Mouse (Mus musculus): Measurements from ENCODE around the gene Cnbp. TPM values are rescaled to one million over a fixed set of nuclear protein-coding genes. Genes with fewer than 3 reads are reported as not detected.

The Cnbp gene
- total and polyA plus RNA-seq, 3 experiments = 201 to 879 (median 652) TPM

GRCm38 (mm10) chr6:87804036-87804435 lies 46.9 kb downstream of the Cnbp start:
- TF ChIP-seq TAL1 (IDR thresholded peaks at IDR 0.05; ENCODE audit: low read length) = no peak
- no peak for TF ChIP-seq ZC3H11A (IDR thresholded peaks at IDR 0.05; ENCODE audit: low read depth, low read length)
- TF ChIP-seq GATA1 (IDR thresholded peaks at IDR 0.05; ENCODE audit: low read depth, low read length) = no peak
- no peak for TF ChIP-seq POLR2A (IDR thresholded peaks at IDR 0.05; ENCODE audit: control insufficient read depth in 1 of 2, insufficient read depth in 1 of 2, low read depth in 1 of 2, low read length in 2 of 2, poor library complexity in 1 of 2)
- no peak for TF ChIP-seq MXI1 (IDR thresholded peaks at IDR 0.05; ENCODE audit: low read depth, low read length)
- TF ChIP-seq MYB (IDR thresholded peaks at IDR 0.05; ENCODE audit: low read depth, low read length) = no peak
- no peak for TF ChIP-seq KAT2A (conservative IDR thresholded peaks at IDR 0.05; ENCODE audit: low read depth, low read length)
- no peak for TF ChIP-seq SIN3A (IDR thresholded peaks at IDR 0.05; ENCODE audit: low read length)
- no peak for TF ChIP-seq JUND (IDR thresholded peaks at IDR 0.05; ENCODE audit: low read depth, low read length)
- no peak for TF ChIP-seq MYC (IDR thresholded peaks at IDR 0.05; ENCODE audit: low read depth, low read length)
- no peak for TF ChIP-seq MAX (IDR thresholded peaks at IDR 0.05; ENCODE audit: low read length)
- no peak for TF ChIP-seq MAFK (IDR thresholded peaks at IDR 0.05; ENCODE audit: borderline replicate concordance, low read depth, low read length)
- no peak for TF ChIP-seq UBTF (IDR thresholded peaks at IDR 0.05; ENCODE audit: borderline replicate concordance, insufficient read depth, low read depth, low read length)
- TF ChIP-seq CHD2 (IDR thresholded peaks at IDR 0.05; ENCODE audit: low read length) = no peak
- Histone ChIP-seq H3K9me3 (replicated peaks; ENCODE audit: insufficient read depth, low read length) (no peaks in the 10 kb centered on the region), H3K36me3 (ENCODE audit: control insufficient read depth in 1 of 2, insufficient read depth in 2 of 2, low read length in 2 of 2) (peaks cover 0 to 16% of the 10 kb centered on the region in 2 experiments; a peak in 2 of 4 replicates), H3K27ac (ENCODE audit: control insufficient read depth, low read depth, low read length) (no peak overlapping the region), H3K4me3 (ENCODE audit: control insufficient read depth in 1 of 2, insufficient read depth in 1 of 2, low read depth in 2 of 2, low read length in 2 of 2) (no peak overlapping the region), H3K9ac (ENCODE audit: control insufficient read depth, low read depth, low read length, poor library complexity, severe bottlenecking) (no peak overlapping the region), H3K27me3 (ENCODE audit: control insufficient read depth in 1 of 2, insufficient read depth in 2 of 2, low read length in 2 of 2) (no peaks in the 10 kb centered on the region), H3K4me1 (ENCODE audit: control insufficient read depth in 1 of 2, insufficient read depth in 2 of 2, low read length in 2 of 2) (peaks cover 6 to 8% of the 10 kb centered on the region in 2 experiments; a peak in 2 of 4 replicates), H3K79me2 (ENCODE audit: control insufficient read depth, insufficient read depth, low read length, poor library complexity) (no peaks in the 10 kb centered on the region; the same call in 1 of the 2 replicates)
- DNase-seq (ENCODE audit: low read depth, low spot score) = no peak

GRCm38 (mm10) chr6:87802462-87802861 lies 48.4 kb downstream of the Cnbp start:
- Histone ChIP-seq H3K79me2 (ENCODE audit: control insufficient read depth, insufficient read depth, low read length, poor library complexity) (no peaks in the 10 kb centered on the region), H3K9me3 (replicated peaks; ENCODE audit: insufficient read depth, low read length) (no peaks in the 10 kb centered on the region), H3K36me3 (ENCODE audit: control insufficient read depth in 1 of 2, insufficient read depth in 2 of 2, low read length in 2 of 2) (peaks cover 0 to 5% of the 10 kb centered on the region in 2 experiments; a peak in 2 of 4 replicates), H3K9ac (ENCODE audit: control insufficient read depth, low read depth, low read length, poor library complexity, severe bottlenecking) (no peak overlapping the region), H3K4me3 (ENCODE audit: control insufficient read depth in 1 of 2, insufficient read depth in 1 of 2, low read depth in 2 of 2, low read length in 2 of 2) (no peak overlapping the region), H3K27ac (ENCODE audit: control insufficient read depth, low read depth, low read length) (no peak overlapping the region), H3K27me3 (ENCODE audit: control insufficient read depth in 1 of 2, insufficient read depth in 2 of 2, low read length in 2 of 2) (no peaks in the 10 kb centered on the region), H3K4me1 (ENCODE audit: control insufficient read depth in 1 of 2, insufficient read depth in 2 of 2, low read length in 2 of 2) (peaks cover 4% of the 10 kb centered on the region in 2 experiments; a peak in 2 of 4 replicates)
- DNase-seq (ENCODE audit: low read depth, low spot score) = no peak
- TF ChIP-seq POLR2AphosphoS5 (IDR thresholded peaks at IDR 0.05; ENCODE audit: borderline replicate concordance, low read depth, low read length) (no peak), ZMIZ1 (IDR thresholded peaks at IDR 0.05; ENCODE audit: low read depth, low read length) (no peak), GATA1 (IDR thresholded peaks at IDR 0.05; ENCODE audit: low read depth, low read length) (no peak), CTCF (IDR thresholded peaks at IDR 0.05 in 2 of 3, conservative IDR thresholded peaks at IDR 0.05 in 1 of 3; ENCODE audit: control insufficient read depth in 1 of 3, insufficient read depth in 1 of 3, low read depth in 2 of 3, low read length in 3 of 3, poor library complexity in 1 of 3, severe bottlenecking in 1 of 3) (no peak), RAD21 (IDR thresholded peaks at IDR 0.05; ENCODE audit: low read depth, low read length) (no peak), SIN3A (IDR thresholded peaks at IDR 0.05; ENCODE audit: low read length) (no peak), KAT2A (conservative IDR thresholded peaks at IDR 0.05; ENCODE audit: low read depth, low read length) (no peak), MAFK (IDR thresholded peaks at IDR 0.05; ENCODE audit: borderline replicate concordance, low read depth, low read length) (no peak), ZKSCAN1 (IDR thresholded peaks at IDR 0.05; ENCODE audit: low read depth, low read length) (no peak), TAL1 (IDR thresholded peaks at IDR 0.05; ENCODE audit: low read length) (no peak), MXI1 (IDR thresholded peaks at IDR 0.05; ENCODE audit: low read depth, low read length) (no peak), EP300 (IDR thresholded peaks at IDR 0.05; ENCODE audit: low read depth in 1 of 2, low read length in 2 of 2) (no peak), UBTF (IDR thresholded peaks at IDR 0.05; ENCODE audit: borderline replicate concordance, insufficient read depth, low read depth, low read length) (no peak), USF2 (IDR thresholded peaks at IDR 0.05; ENCODE audit: borderline replicate concordance in 1 of 2, insufficient read depth in 1 of 2, low read depth in 1 of 2, low read length in 2 of 2) (no peak), ETS1 (IDR thresholded peaks at IDR 0.05; ENCODE audit: low read depth, low read length) (no peak), HCFC1 (IDR thresholded peaks at IDR 0.05; ENCODE audit: low read depth, low read length) (no peak), ZC3H11A (IDR thresholded peaks at IDR 0.05; ENCODE audit: low read depth, low read length) (no peak)

Data from MEL (cell line).